Mouse (Mus musculus) limb, embryonic 13.5 days (tissue): ENCODE measurements at regions not wholly inside any gene's neighbourhood (a gene's known extent, or its start where the extent isn't known, plus 50 kb on each side); places are given as distances from the start of the nearest gene placed in this dataset.
"Not testable (repeated sequence)": the region's sequence is repeated elsewhere in the genome, so short reads cannot be mapped to it uniquely, and the experiment has no call there.

Experiments used
- ATAC-seq: fragments of 200-750 bp; cut with Nextera tagmentation; 2 replicates; pipeline ENCODE4 v1.8.0; 2017; ENCODE audit warnings: low read depth, moderate number of reproducible peaks, moderate TSS enrichment; ENCODE audit not compliant: low FRiP score
- H3K27ac ChIP-seq: fragments of 300-500 bp; sonication (generic); 2 replicates; pipeline ENCODE4 v1.5.1; 2015; ENCODE audit warnings: inconsistent platforms, mild to moderate bottlenecking, moderate library complexity
- H3K27me3 ChIP-seq: fragments of 300-500 bp; sonication (generic); 2 replicates; pipeline ENCODE4 v1.6.1; 2015; ENCODE audit warnings: mild to moderate bottlenecking, inconsistent platforms
- H3K36me3 ChIP-seq: fragments of 300-500 bp; sonication (generic); 2 replicates; pipeline ENCODE4 v1.6.1; 2015; ENCODE audit warnings: inconsistent platforms, mild to moderate bottlenecking, moderate library complexity
- H3K4me1 ChIP-seq: fragments of 300-500 bp; sonication (generic); 2 replicates; pipeline ENCODE4 v1.6.1; 2015; ENCODE audit warnings: inconsistent platforms
- H3K4me2 ChIP-seq: fragments of 300-500 bp; sonication (generic); replicated peaks from 2 replicates; pipeline ENCODE4 v1.6.1; 2015; ENCODE audit warnings: inconsistent platforms, mild to moderate bottlenecking, moderate library complexity
- H3K4me3 ChIP-seq: fragments of 300-500 bp; sonication (generic); 2 replicates; pipeline ENCODE4 v1.5.1; 2015; ENCODE audit warnings: moderate library complexity, mild to moderate bottlenecking, inconsistent platforms
- H3K9ac ChIP-seq: fragments of 300-500 bp; sonication (generic); 2 replicates; pipeline ENCODE4 v1.6.1; 2015; ENCODE audit warnings: mild to moderate bottlenecking, inconsistent platforms
- H3K9me3 ChIP-seq: fragments of 300-500 bp; sonication (generic); 2 replicates; pipeline ENCODE4 v1.6.1; 2016; ENCODE audit warnings: inconsistent platforms
- WGBS: fragments of 180-500 bp; shearing (Covaris S2); methylation state at CpG from one replicate; pipeline ENCODE4 v1.1.7; 2015; 5-methylcytosine and 5-hydroxymethylcytosine counted together

- H3K4me3 ChIP-seq, H3K9me3 ChIP-seq, H3K27ac ChIP-seq, ATAC-seq, H3K9ac ChIP-seq, H3K36me3 ChIP-seq, H3K4me2 ChIP-seq, H3K27me3 ChIP-seq, H3K4me1 ChIP-seq: not testable (repeated sequence)
- 89% methylated on average over 7 of the region's 11 CpGs for WGBS
Measured at GRCm38 (mm10) chr8:20151317-20152047, 211.5 kb downstream of the Gm15319 start.

GRCm38 (mm10) chr8:20154091-20154490, 208.9 kb downstream of the Gm15319 start:
- not testable (repeated sequence) for H3K9ac ChIP-seq, H3K9me3 ChIP-seq, H3K27ac ChIP-seq, H3K4me2 ChIP-seq, H3K27me3 ChIP-seq, H3K4me1 ChIP-seq, ATAC-seq, H3K36me3 ChIP-seq, H3K4me3 ChIP-seq
- WGBS, result 100% methylated on average over 1 of the region's 1 CpGs
